Mouse (Mus musculus): Measurements from ENCODE around the gene Nxph1.
A peak's percentile ranks its signal among the peaks of the same experiment; 100 is the strongest.

Gene Nxph1

GRCm38 (mm10) chr6:8970576-8970975 lies 22.3 kb downstream of the Nxph1 start:
- no peak for DNase-seq

DNA sequence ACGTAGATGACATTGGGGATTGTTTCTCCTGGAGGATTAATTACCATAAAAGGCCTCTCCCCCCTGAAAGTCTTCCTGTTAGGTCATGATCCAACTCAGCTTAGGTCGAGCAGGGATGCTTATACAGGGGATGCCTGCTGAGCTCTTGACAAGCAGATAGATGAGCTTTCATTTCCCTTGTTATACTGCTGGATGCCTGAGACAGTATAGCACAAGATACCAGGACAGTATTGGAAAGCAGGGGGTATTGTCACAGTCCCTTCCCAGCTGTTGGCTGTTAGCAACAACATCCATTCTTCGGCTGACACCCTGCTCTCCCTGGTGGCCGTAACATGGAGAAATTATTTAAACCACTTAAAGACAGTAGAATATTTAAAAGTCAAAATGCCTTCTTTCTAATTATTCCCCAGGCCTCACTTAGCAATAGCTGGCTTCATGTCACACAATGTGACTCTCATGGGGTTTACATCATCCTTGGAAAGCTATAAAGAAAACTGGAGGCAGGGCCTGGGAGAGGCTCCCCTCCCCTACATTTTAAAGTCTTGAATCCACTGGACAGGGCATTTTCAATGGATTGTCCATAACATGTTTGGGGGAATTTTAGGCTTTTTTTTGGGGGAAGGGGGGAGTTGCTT lies 31.1 kb downstream of the Nxph1 start:
- no peak for DNase-seq

- DNase-seq: peak; percentile 6
Observed at GRCm38 (mm10) chr6:8996301-8996943, 48.2 kb downstream of the Nxph1 start.

- no peak for DNase-seq
Observed at GRCm38 (mm10) chr6:8997326-8997725, 49.1 kb downstream of the Nxph1 start.

DNA sequence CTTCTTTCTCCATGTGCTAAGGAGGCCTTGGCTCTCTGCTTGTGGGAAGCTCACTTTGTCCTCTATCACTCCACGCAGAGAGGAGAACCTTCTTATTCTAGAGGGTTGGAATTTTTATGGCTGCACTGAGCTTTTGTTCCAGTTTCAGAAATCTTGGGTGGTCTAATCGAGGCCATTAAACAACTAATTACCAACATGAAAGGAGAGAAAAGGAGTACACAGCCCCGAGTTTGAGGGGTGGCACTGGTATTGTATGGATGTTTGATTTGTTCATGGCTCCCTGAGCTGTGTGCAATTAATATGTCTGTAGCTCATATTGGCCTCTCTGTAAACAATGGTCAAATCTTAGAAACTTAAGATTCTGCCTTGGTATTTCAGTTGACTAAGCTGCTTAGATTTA lies 54.5 kb downstream of the Nxph1 start:
- no peak for DNase-seq

GRCm38 (mm10) chr6:9026631-9027030 lies 78.4 kb downstream of the Nxph1 start:
- DNase-seq: no peak

DNA sequence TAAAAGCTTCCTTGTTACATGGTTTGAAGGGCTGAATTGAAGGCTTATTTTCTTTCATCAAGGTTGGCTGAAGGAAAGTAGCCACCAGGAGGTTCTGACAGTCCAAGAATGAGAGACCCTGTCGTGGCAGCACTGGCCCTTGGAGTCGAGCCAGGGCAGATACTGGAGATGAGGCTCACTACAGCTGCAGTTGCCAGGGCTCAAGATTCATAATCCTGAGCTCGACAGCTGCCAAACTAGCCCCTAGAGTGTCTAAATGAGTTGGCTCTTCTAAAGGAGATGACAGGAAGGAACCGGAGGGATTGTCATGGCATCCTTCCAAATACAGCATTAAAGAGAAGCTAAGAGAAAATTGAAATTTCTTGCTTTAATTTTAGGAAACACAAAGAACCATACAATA lies 78.9 kb downstream of the Nxph1 start:
- no peak for DNase-seq

- DNase-seq: no peak
Observed at GRCm38 (mm10) chr6:9028501-9028900, 80.3 kb downstream of the Nxph1 start.

DNA sequence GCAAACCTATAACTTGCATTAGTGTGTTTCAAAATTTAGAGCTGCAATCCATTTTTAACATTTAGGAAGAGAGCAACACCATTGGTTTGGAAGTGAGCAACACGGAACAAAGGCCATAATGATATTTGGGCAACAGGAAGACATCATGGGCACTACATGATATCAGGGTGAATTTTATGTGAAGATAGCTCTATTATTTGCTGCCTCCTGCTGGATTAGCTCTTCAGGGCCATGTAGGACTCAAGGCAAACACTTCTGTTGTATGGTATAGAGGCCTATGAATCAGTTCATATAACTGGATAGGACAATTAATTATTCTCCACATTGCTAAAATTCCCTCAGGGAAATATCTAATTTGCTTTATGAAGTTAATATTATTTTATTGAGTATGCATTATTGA lies 91.1 kb downstream of the Nxph1 start:
- no peak for DNase-seq

DNA sequence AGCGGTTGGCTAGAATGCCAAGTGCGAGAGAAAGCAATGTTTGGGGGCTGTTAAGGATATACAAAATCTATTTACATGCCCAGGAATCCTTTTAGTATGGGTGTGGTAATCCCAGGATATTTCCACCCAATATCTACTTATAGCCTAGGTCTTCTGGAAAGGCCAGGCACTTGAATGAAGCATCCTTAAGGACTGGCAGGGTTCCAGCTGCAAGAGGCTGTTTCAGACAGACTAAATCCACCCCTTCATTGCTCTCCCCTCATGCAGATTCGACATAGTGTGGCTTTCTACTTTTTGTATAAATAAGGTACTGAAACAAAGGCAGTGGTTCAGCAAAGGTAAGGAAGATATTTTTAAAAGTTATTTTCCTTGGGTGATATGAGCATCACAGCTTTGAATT lies 92.8 kb downstream of the Nxph1 start:
- DNase-seq: no peak

GRCm38 (mm10) chr6:9042391-9042790 lies 94.2 kb downstream of the Nxph1 start:
- DNase-seq: no peak

DNA sequence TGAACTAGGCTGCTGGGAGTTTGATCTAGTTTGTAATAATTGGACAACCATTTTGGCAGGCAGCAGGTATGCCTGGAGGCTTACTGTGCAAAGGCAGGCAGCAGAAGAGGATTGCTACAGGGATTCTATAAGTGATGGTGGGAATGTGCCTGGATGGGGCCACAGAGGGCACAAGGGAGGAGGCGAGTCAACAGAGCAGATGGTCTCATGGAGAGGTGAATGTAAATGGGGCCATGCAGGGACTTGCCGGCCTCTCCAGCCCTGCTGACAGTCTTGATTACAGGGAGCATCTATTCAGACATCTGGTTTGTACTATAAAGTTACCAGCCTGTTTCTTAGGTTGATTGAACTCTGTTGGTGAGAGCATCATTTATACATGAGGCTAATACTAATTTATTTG lies 98.6 kb downstream of the Nxph1 start:
- no peak for DNase-seq

- DNase-seq: no peak
Observed at GRCm38 (mm10) chr6:9061261-9062105, 113.3 kb downstream of the Nxph1 start.

- no peak for DNase-seq
Observed at GRCm38 (mm10) chr6:9066435-9066834, 118.2 kb downstream of the Nxph1 start.

DNA sequence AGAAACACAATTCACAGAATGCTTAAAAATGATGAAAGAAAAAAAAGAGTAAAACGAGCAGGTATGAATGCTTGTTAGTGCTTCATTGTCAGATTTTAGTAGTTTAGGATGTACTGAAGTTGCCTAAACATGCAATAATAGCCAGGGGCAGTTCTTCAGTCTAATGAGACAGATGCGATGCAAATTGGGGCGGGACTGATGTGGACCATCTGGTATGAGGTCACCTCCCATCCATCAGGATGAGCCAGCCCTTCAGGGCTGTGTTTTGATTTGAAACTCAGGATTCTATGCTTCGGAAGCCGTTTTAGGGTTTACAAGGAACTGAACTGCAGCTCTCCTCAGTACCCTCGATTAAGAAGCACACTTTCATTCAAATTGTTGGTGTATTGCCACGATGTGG lies 121.7 kb downstream of the Nxph1 start:
- no peak for DNase-seq

GRCm38 (mm10) chr6:9076463-9076862 lies 128.2 kb downstream of the Nxph1 start:
- DNase-seq: peak; percentile 7

GRCm38 (mm10) chr6:9077793-9078689 lies 129.8 kb downstream of the Nxph1 start:
- peak; percentile 10 for DNase-seq

- no peak for DNase-seq
Observed at GRCm38 (mm10) chr6:9083851-9084250, 135.6 kb downstream of the Nxph1 start.

- DNase-seq: no peak
Observed at GRCm38 (mm10) chr6:9097345-9097744, 149.1 kb downstream of the Nxph1 start.

- DNase-seq: peak; percentile 12
Observed at GRCm38 (mm10) chr6:9107366-9107765, 159.1 kb downstream of the Nxph1 start.

DNA sequence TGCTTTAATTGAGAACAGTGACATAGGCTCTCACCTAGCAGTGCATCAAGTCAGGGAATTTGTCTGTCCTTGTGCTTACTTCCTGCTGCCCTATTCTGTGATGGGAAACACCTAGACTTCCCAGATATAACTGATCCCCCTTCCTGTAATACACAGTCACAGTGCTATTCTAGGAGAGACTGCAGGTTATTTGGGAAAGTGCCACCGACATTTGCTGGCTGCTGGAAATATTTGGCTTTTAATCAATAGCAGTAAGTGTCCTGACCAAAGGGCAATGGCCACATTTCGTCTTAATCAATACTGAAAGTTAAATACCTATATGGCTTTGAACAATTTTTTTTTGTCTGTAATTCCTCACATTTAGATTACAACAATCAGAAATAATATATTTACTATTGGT lies 170.9 kb downstream of the Nxph1 start:
- DNase-seq: no peak

DNA sequence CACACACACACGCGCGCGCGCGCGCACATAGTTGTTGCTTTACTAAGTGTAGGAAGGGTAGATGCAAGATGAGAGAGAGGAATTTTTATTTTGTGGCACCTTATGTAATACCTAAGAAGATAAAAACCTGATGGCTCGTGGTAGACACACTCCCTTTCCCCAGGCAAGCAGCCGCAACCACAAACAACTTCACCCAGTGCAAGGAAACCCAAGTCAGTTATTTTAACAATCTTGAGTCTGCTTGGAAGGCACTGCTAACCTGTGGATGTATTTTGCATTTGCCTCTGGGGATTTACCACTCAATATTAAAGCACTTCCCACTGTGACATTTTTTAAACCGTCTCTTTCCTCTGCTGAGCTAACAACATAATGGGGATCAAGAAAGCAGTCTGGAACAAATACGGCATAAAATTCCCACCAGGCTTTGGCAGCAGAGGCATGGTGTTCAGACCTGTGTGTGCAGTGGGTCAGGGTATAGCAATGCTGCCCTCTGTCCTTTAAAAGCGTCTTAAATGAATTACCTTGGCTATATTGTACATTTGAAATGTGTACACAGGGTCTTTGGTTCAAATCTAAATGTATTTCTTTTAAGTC lies 176.2 kb downstream of the Nxph1 start:
- DNase-seq: no peak
